Comparison of ENCODE assay signal across 10 mouse cellular contexts in the genomic region with DNA sequence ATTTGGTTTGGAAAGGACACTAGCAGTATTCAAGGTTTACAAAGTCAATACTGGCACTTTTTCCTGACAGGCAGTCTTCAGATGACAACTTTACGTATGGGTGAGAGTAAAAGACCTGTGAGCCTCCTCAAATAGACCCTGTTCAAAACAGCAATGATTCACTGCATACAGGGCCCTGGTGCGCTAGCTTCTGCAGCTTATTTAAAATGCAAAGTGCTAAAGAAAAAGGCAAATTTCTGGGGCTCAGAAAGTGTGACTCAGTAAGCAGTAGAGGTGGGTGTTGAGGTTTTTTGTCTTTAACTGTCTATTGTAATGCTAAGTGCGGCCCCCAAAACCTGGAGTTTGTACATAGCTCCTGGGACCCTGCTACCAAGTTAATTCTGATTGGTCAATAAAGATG.
"Had no signal": no experiment of that assay in that cellular context is flagged by ENCODE, and none has a peak within 500 bp of the region (broad histone marks: within the 10 kb centered on the region; RNA-seq: fewer than 3 reads in every experiment).

No protein-coding gene starts in this region.

- ATAC-seq: liver, postnatal 0 days; lung, postnatal 0 days; midbrain, embryonic 13.5 days; midbrain, embryonic 15.5 days had no signal

- DNase-seq: liver, postnatal 0 days; lung, adult 2 months; lung, postnatal 14 days; lung, postnatal 36 days; thymus, adult 2 months; thymus, postnatal 25 days; thymus, postnatal 4 days had no signal
